Mouse (Mus musculus) thymus, adult 2 months (tissue): Measurements from ENCODE around the gene Mtg2. TPM values are rescaled to one million over a fixed set of nuclear protein-coding genes. Genes with fewer than 3 reads are reported as not detected.

ENCODE experiments used
- DNase-seq: peaks from one replicate; pipeline ENCODE4 v3.0.0; 2021
- H3K27ac ChIP-seq: fragments of 200-500 bp; 2 replicates; pipeline ENCODE4 v1.5.1; 2012; ENCODE audit warnings: low read length, control low read depth; ENCODE audit not compliant: control insufficient read depth, insufficient read depth
- H3K27me3 ChIP-seq: fragments of 200-500 bp; 2 replicates; pipeline ENCODE4 v1.6.1; 2012; ENCODE audit warnings: mild to moderate bottlenecking, low read length, moderate library complexity, mixed read lengths; ENCODE audit not compliant: control insufficient read depth, insufficient read depth
- H3K36me3 ChIP-seq: fragments of 200-500 bp; 2 replicates; pipeline ENCODE4 v1.6.1; 2012; ENCODE audit warnings: mild to moderate bottlenecking, low read length, moderate library complexity; ENCODE audit not compliant: control insufficient read depth, insufficient read depth
- H3K4me1 ChIP-seq: fragments of 200-500 bp; replicated peaks from 2 replicates; pipeline ENCODE4 v1.6.1; 2012; ENCODE audit warnings: low read length; ENCODE audit not compliant: control insufficient read depth, insufficient read depth
- H3K4me3 ChIP-seq: fragments of 200-500 bp; 2 replicates; pipeline ENCODE4 v1.5.1; 2012; ENCODE audit warnings: mild to moderate bottlenecking, low read length, control low read depth, moderate library complexity; ENCODE audit not compliant: control insufficient read depth, insufficient read depth
- CTCF ChIP-seq: fragments of 200-500 bp; IDR thresholded peaks from 2 replicates; pipeline ENCODE4 v1.5.1; 2012; ENCODE audit warnings: mild to moderate bottlenecking, control low read depth, low read length, moderate library complexity, borderline replicate concordance; ENCODE audit not compliant: control insufficient read depth, poor library complexity, insufficient read depth; ENCODE audit errors: extremely low read depth
- POLR2A ChIP-seq: fragments of 200-500 bp; IDR thresholded peaks from 2 replicates; pipeline ENCODE4 v1.6.1; 2012; ENCODE audit warnings: mild to moderate bottlenecking, low read length, control low read depth, moderate library complexity; ENCODE audit not compliant: control insufficient read depth, poor library complexity, insufficient read depth; ENCODE audit errors: extremely low read depth
- WGBS: fragments of 180-500 bp; shearing (Covaris S2); methylation state at CpG from one replicate; pipeline ENCODE4 v1.1.7; 2018; 5-methylcytosine and 5-hydroxymethylcytosine counted together
- polyA plus RNA-seq: library from polyadenylated mRNA; depleted of rRNA; stranded (reverse); fragments of >200 nt; gene quantifications from 2 replicates; pipeline ENCODE4 v1.2.3, GENCODE M21; 2012; rRNA removed

The Mtg2 gene
- 25.1 and 31.3 TPM in 2 replicates for polyA plus RNA-seq

- no peaks in the 10 kb centered on the region for H3K36me3 ChIP-seq
These were observed at the start of gene Mtg2 for GRCm38 (mm10) chr2:180070481-180071453. Gene Mtg2, plus strand, starts transcription at chr2:180070588.

GRCm38 (mm10) chr2:180020919-180021318, 49.5 kb upstream of the Mtg2 start:
- H3K27me3 ChIP-seq = no peaks in the 10 kb centered on the region
- H3K36me3 ChIP-seq = no peaks in the 10 kb centered on the region
- no peak for DNase-seq
- H3K27ac ChIP-seq = no peak overlapping the region
- no peak overlapping the region for H3K4me3 ChIP-seq
- no peak for TF ChIP-seq POLR2A
- TF ChIP-seq CTCF = no peak
- peaks cover 4% of the 10 kb centered on the region for H3K4me1 ChIP-seq
- WGBS = 79% methylated on average over 8 of the region's 8 CpGs

More at GRCm38 (mm10) chr2:180070481-180071453, at the start of gene Mtg2:
- Histone ChIP-seq H3K27me3 (no peaks in the 10 kb centered on the region), H3K4me1 (peaks cover 30% of the 10 kb centered on the region), H3K27ac (peak within 1 kb of the TSS; percentile 9; the same call in 1 of the 2 replicates), H3K4me3 (peak within 1 kb of the TSS; percentile 96)
- TF ChIP-seq CTCF (0 out of 2 replicates have a peak, but pooled peaks have one; percentile 25), POLR2A (peak; percentile 92)
- peak; percentile 95 for DNase-seq
- WGBS = 7% methylated on average over 58 of the region's 58 CpGs

GRCm38 (mm10) chr2:180022751-180023150, 47.6 kb upstream of the Mtg2 start:
- no peak overlapping the region for H3K4me3 ChIP-seq
- 80% methylated on average over 6 of the region's 6 CpGs for WGBS
- DNase-seq = no peak
- H3K27me3 ChIP-seq = no peaks in the 10 kb centered on the region
- peaks cover 20% of the 10 kb centered on the region for H3K4me1 ChIP-seq
- no peaks in the 10 kb centered on the region for H3K36me3 ChIP-seq
- no peak for TF ChIP-seq POLR2A
- TF ChIP-seq CTCF = no peak
- no peak overlapping the region for H3K27ac ChIP-seq

- Histone ChIP-seq H3K27me3 (no peaks in the 10 kb centered on the region), H3K36me3 (peaks cover 5% of the 10 kb centered on the region; the same call in 1 of the 2 replicates), H3K4me3 (peak within 1 kb of the TSS; percentile 89), H3K4me1 (peaks cover 26% of the 10 kb centered on the region), H3K27ac (peak within 1 kb of the TSS; percentile 48)
- peak; percentile 99 for DNase-seq
- WGBS = under 1% methylated on average over 73 of the region's 80 CpGs
- peak; percentile 83 for TF ChIP-seq POLR2A
- peak; percentile 60; the same call in 1 of the 2 replicates for TF ChIP-seq CTCF
These were observed 45.8 kb upstream of the Mtg2 start, which contains the start of gene Lsm14b for GRCm38 (mm10) chr2:180024401-180025098. Gene Lsm14b, plus strand, starts transcription at chr2:180024987.

GRCm38 (mm10) chr2:180025135-180025860, 45.1 kb upstream of the Mtg2 start:
- peak overlapping the region; percentile 89 for H3K4me3 ChIP-seq
- H3K27ac ChIP-seq = peak overlapping the region; percentile 48
- peaks cover 26% of the 10 kb centered on the region for H3K4me1 ChIP-seq
- DNase-seq = peak; percentile 69
- under 1% methylated on average over 82 of the region's 84 CpGs for WGBS
- peaks cover 10% of the 10 kb centered on the region for H3K36me3 ChIP-seq
- no peaks in the 10 kb centered on the region for H3K27me3 ChIP-seq
- TF ChIP-seq POLR2A = no peak
- TF ChIP-seq CTCF = no peak
